Mouse (Mus musculus): ENCODE measurements around the gene Smim17.

DNA sequence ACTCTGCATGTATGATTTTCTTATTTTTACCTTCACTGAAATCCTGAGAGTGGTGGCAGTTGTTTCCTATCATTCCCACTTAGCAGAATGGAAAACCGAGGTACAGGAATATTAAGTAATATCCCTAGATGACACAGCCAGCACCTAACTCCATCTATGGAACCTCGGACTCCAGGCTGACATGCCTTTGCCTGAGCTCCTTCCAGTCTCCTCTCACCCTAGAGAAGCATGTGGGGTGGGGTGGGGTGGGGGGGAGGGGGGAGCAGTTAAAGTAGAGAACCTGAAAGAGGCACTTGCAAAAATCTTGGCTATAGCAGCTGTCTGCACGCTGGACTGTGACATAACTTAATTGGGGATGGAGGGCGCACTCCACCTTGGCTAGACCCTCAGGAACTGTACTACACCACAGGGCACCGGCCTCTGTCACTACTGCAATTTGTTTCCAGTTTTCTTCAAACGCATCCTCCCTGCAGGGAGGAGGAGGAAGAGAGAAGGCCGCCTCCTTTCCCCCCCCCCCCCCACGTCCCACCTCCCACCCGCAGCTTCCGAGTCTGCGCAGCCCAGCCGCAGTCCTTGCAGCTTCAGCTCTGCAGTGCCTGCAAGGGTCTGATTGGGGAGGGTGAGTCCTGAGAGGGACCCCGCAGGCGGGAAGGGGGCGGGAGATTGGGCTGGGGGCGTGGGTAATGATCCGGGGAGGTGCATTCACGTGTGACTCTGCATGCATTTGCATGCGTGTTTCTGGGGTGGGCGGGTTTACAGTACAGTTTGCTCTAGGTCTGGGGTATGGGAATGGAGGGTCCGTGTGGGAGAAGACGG lies 16.3 kb downstream of the Smim17 start:
- TF ChIP-seq CTCF (IDR thresholded peaks at IDR 0.05; ENCODE audit: low read depth, low read length) (no peak), GATA1 (IDR thresholded peaks at IDR 0.05; ENCODE audit: borderline replicate concordance, low read length) (no peak), GATA2 (IDR thresholded peaks at IDR 0.05; ENCODE audit: borderline replicate concordance, low read depth, low read length) (no peak), TAL1 (conservative IDR thresholded peaks at IDR 0.05; ENCODE audit: low read depth, low read length) (no peak)
